Mouse (Mus musculus) midbrain, embryonic 10.5 days (tissue): ENCODE results near the gene Lrrc30. TPM values are rescaled to one million over a fixed set of nuclear protein-coding genes. Genes with fewer than 3 reads are reported as not detected.

Experiments
- polyA plus RNA-seq: library from polyadenylated mRNA; unstranded; fragments of >200 nt; fragmentation: Nextera tagmentation; extraction: Ambion mirVana; gene quantifications from 2 replicates; pipeline ENCODE4 v1.2.1, GENCODE M21; 2016

The Lrrc30 gene
- polyA plus RNA-seq, 1 experiment from 2014 or later = not detected

Other genes starting within 250 kb of the Lrrc30 start
- gene Lama1, start 64.5 kb upstream of the Lrrc30 start, polyA plus RNA-seq = 24.1 and 31.2 TPM in 2 replicates